Mouse (Mus musculus): ENCODE data around the gene Vmn1r151. TPM values are rescaled to one million over a fixed set of nuclear protein-coding genes. Genes with fewer than 3 reads are reported as not detected.
"Not testable (repeated sequence)": the region's sequence is repeated elsewhere in the genome, so short reads cannot be mapped to it uniquely, and the experiment has no call there.

The Vmn1r151 gene
- polyA plus RNA-seq (2015; fragmentation: Nextera tagmentation; extraction: Ambion mirVana) = not detected in 2 replicates

DNA sequence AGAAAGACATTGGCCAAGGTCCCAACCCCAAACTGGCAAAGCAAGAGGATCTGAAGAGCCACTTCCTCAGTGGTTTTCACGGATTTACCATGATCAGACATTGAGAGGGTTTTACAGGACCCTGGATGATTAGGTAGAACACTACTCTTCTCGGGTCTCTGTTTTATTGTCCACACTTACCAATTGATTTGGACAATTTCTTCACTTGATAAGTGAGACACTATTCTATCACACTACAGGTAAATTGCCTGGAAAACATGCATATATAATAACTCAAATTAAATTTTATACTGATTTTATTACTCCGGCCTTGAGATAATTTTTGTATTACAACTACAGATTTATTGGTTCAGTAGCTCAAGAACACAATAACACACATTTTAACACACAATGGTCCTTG is at the start of gene Vmn1r151:
Vmn1r151 (minus strand) TSS at position 101 of the 400 bp plus-strand sequence.
- ATAC-seq (ENCODE audit: low read depth); H3K4me1 ChIP-seq (ENCODE audit: control insufficient read depth, low read depth, low read length); H3K9me3 ChIP-seq (replicated peaks; ENCODE audit: control insufficient read depth, low read length); H3K4me3 ChIP-seq (ENCODE audit: low read depth, low read length); H3K36me3 ChIP-seq (ENCODE audit: control insufficient read depth, insufficient read depth); H3K27me3 ChIP-seq (ENCODE audit: control insufficient read depth, insufficient read depth, low read depth, low read length); H3K27ac ChIP-seq (ENCODE audit: low read length); H3K4me2 ChIP-seq (ENCODE audit: low read depth, low read length); H3K9ac ChIP-seq (ENCODE audit: low read depth, low read length): not testable (repeated sequence)
- WGBS (ENCODE audit: insufficient replicate concordance) = 13% methylated on average over 1 of the region's 3 CpGs

- not testable (repeated sequence) for H3K4me1 ChIP-seq (ENCODE audit: control insufficient read depth, low read depth, low read length); H3K36me3 ChIP-seq (ENCODE audit: control insufficient read depth, insufficient read depth); H3K27ac ChIP-seq (ENCODE audit: low read length); H3K9me3 ChIP-seq (replicated peaks; ENCODE audit: control insufficient read depth, low read length); H3K9ac ChIP-seq (ENCODE audit: low read depth, low read length); H3K4me2 ChIP-seq (ENCODE audit: low read depth, low read length); H3K4me3 ChIP-seq (ENCODE audit: low read depth, low read length); ATAC-seq (ENCODE audit: low read depth); H3K27me3 ChIP-seq (ENCODE audit: control insufficient read depth, insufficient read depth, low read depth, low read length)
- WGBS (ENCODE audit: insufficient replicate concordance) = no CpG with 5 or more reads among the region's 1 CpGs
Measured at GRCm38 (mm10) chr7:22534787-22535186, 35.3 kb upstream of the Vmn1r151 start, which contains the start of gene Gm8677. TSS of gene Gm8677 (minus strand) at chr7:22534887.

DNA sequence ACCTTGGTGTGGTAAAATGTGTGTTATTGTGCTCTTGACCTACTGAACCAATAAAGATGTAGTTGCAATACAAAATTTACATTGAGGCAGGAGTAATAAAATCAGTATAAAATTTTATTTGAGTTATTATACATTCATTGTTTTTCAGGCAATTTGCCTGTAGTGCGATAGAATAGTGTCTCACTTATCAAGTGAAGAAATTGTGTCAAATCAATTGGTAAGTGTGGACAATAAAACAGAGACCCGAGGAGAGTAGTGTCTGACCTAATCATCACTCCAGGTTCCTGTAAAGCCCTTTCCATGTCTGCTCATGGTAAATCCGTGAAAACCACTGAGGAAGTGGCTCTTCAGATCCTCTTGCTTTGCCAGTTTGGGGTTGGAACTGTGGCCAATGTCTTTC is 23.2 kb upstream of the Vmn1r151 start, which contains the start of gene Vmn1r152:
Vmn1r152 (plus strand) TSS at position 301 of the 400 bp plus-strand sequence.
- H3K4me1 ChIP-seq (ENCODE audit: control insufficient read depth, low read depth, low read length); H3K36me3 ChIP-seq (ENCODE audit: control insufficient read depth, insufficient read depth); H3K4me3 ChIP-seq (ENCODE audit: low read depth, low read length); H3K27me3 ChIP-seq (ENCODE audit: control insufficient read depth, insufficient read depth, low read depth, low read length); H3K9ac ChIP-seq (ENCODE audit: low read depth, low read length); H3K27ac ChIP-seq (ENCODE audit: low read length); H3K4me2 ChIP-seq (ENCODE audit: low read depth, low read length); H3K9me3 ChIP-seq (replicated peaks; ENCODE audit: control insufficient read depth, low read length); ATAC-seq (ENCODE audit: low read depth): not testable (repeated sequence)
- no CpG with 5 or more reads among the region's 3 CpGs for WGBS (ENCODE audit: insufficient replicate concordance)

DNA sequence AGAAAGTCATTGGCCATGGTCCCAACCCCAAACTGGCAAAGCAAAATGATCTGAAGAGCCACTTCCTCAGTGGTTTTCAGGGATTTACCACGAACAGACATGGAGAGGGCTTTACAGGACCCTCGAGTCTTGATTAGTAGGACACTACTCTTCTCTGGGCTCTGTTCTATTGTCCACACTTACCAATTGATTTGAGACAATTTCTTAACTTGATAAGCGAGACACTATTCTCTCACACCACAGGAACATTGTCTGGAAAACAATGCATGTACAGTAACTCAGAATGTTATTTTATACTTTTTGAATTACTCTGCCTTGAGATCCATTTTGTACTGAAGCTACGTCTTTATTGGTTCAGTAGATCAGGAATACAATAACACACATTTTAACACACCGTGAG is 35.5 kb downstream of the Vmn1r151 start, which contains the start of gene Gm10665:
Gm10665 (minus strand) TSS at position 101 of the 400 bp plus-strand sequence.
- H3K27ac ChIP-seq (ENCODE audit: low read length); H3K27me3 ChIP-seq (ENCODE audit: control insufficient read depth, insufficient read depth, low read depth, low read length); H3K9me3 ChIP-seq (replicated peaks; ENCODE audit: control insufficient read depth, low read length); H3K36me3 ChIP-seq (ENCODE audit: control insufficient read depth, insufficient read depth); H3K4me3 ChIP-seq (ENCODE audit: low read depth, low read length); H3K4me1 ChIP-seq (ENCODE audit: control insufficient read depth, low read depth, low read length); H3K9ac ChIP-seq (ENCODE audit: low read depth, low read length); H3K4me2 ChIP-seq (ENCODE audit: low read depth, low read length); ATAC-seq (ENCODE audit: low read depth): not testable (repeated sequence)
- no CpG with 5 or more reads among the region's 5 CpGs for WGBS (ENCODE audit: insufficient replicate concordance)

Other genes starting within 250 kb of the Vmn1r151 start
- not detected in 2 replicates for gene Gm4187, start 170.0 kb downstream of the Vmn1r151 start, polyA plus RNA-seq (2015; fragmentation: Nextera tagmentation; extraction: Ambion mirVana)
- gene Gm8660, start 128.6 kb downstream of the Vmn1r151 start, polyA plus RNA-seq (2015; fragmentation: Nextera tagmentation; extraction: Ambion mirVana) = not detected in 2 replicates
- not detected in 2 replicates for gene Vmn1r148, start 86.1 kb downstream of the Vmn1r151 start, polyA plus RNA-seq (2015; fragmentation: Nextera tagmentation; extraction: Ambion mirVana)
- not detected in 2 replicates for gene Vmn1r149, start 61.4 kb downstream of the Vmn1r151 start, polyA plus RNA-seq (2015; fragmentation: Nextera tagmentation; extraction: Ambion mirVana)
- gene Gm10665, start 35.6 kb downstream of the Vmn1r151 start, polyA plus RNA-seq (2015; fragmentation: Nextera tagmentation; extraction: Ambion mirVana) = not detected in 2 replicates
- gene Vmn1r152, start 23.3 kb upstream of the Vmn1r151 start, polyA plus RNA-seq (2015; fragmentation: Nextera tagmentation; extraction: Ambion mirVana) = not detected in 2 replicates
- gene Gm8677, start 35.2 kb upstream of the Vmn1r151 start, polyA plus RNA-seq (2015; fragmentation: Nextera tagmentation; extraction: Ambion mirVana) = not detected in 2 replicates
- gene Gm4201, start 65.7 kb upstream of the Vmn1r151 start, polyA plus RNA-seq (2015; fragmentation: Nextera tagmentation; extraction: Ambion mirVana) = not detected in 2 replicates
- gene Gm4565, start 88.4 kb upstream of the Vmn1r151 start, polyA plus RNA-seq (2015; fragmentation: Nextera tagmentation; extraction: Ambion mirVana) = not detected in 2 replicates
- gene Vmn1r155, start 158.3 kb upstream of the Vmn1r151 start, polyA plus RNA-seq (2015; fragmentation: Nextera tagmentation; extraction: Ambion mirVana) = not detected in 2 replicates
- not detected in 2 replicates for gene Gm8693, start 192.6 kb upstream of the Vmn1r151 start, polyA plus RNA-seq (2015; fragmentation: Nextera tagmentation; extraction: Ambion mirVana)
- not detected in 2 replicates for gene Gm4567, start 220.0 kb upstream of the Vmn1r151 start, polyA plus RNA-seq (2015; fragmentation: Nextera tagmentation; extraction: Ambion mirVana)